Mouse (Mus musculus) heart, embryonic 16.5 days (tissue): ENCODE measurements at regions not wholly inside any gene's neighbourhood (a gene's known extent, or its start where the extent isn't known, plus 50 kb on each side); places are given as distances from the start of the nearest gene placed in this dataset.

Experiments used
- ATAC-seq: fragments of 200-750 bp; cut with Nextera tagmentation; replicated peaks from 2 replicates; pipeline ENCODE4 v1.8.0; 2017; ENCODE audit warnings: moderate number of reproducible peaks; ENCODE audit not compliant: insufficient read depth, low FRiP score; ENCODE audit errors: extremely low read depth
- H3K27ac ChIP-seq: fragments of 300-500 bp; sonication (generic); 2 replicates; pipeline ENCODE4 v1.5.1; 2014; ENCODE audit warnings: mild to moderate bottlenecking, low read length, control low read depth, moderate library complexity
- H3K27me3 ChIP-seq: fragments of 300-500 bp; sonication (generic); 2 replicates; pipeline ENCODE4 v1.6.1; 2014; ENCODE audit warnings: low read length, mixed read lengths; ENCODE audit not compliant: control insufficient read depth, insufficient read depth
- H3K36me3 ChIP-seq: fragments of 300-500 bp; sonication (generic); 2 replicates; pipeline ENCODE4 v1.6.1; 2014; ENCODE audit not compliant: control insufficient read depth, insufficient read depth
- H3K4me1 ChIP-seq: fragments of 300-500 bp; sonication (generic); 2 replicates; pipeline ENCODE4 v1.6.1; 2014; ENCODE audit warnings: low read length, mixed read lengths; ENCODE audit not compliant: control insufficient read depth, insufficient read depth
- H3K4me2 ChIP-seq: fragments of 300-500 bp; sonication (generic); 2 replicates; pipeline ENCODE4 v1.6.1; 2014; ENCODE audit warnings: low read depth, mild to moderate bottlenecking, control low read depth, low read length
- H3K4me3 ChIP-seq: fragments of 300-500 bp; sonication (generic); 2 replicates; pipeline ENCODE4 v1.5.1; 2014; ENCODE audit warnings: mild to moderate bottlenecking, control low read depth, low read length
- H3K9ac ChIP-seq: fragments of 300-500 bp; sonication (generic); 2 replicates; pipeline ENCODE4 v1.6.1; 2014; ENCODE audit warnings: low read length, control low read depth
- H3K9me3 ChIP-seq: fragments of 300-500 bp; sonication (generic); replicated peaks from 2 replicates; pipeline ENCODE4 v1.6.1; 2016; ENCODE audit warnings: low read length; ENCODE audit not compliant: control insufficient read depth
- WGBS: fragments of 180-500 bp; shearing (Covaris S2); extraction: QIAGEN DNeasy Blood & Tissue Kit; methylation state at CpG from one replicate; pipeline ENCODE4 v1.1.7; 2014; 5-methylcytosine and 5-hydroxymethylcytosine counted together

DNA sequence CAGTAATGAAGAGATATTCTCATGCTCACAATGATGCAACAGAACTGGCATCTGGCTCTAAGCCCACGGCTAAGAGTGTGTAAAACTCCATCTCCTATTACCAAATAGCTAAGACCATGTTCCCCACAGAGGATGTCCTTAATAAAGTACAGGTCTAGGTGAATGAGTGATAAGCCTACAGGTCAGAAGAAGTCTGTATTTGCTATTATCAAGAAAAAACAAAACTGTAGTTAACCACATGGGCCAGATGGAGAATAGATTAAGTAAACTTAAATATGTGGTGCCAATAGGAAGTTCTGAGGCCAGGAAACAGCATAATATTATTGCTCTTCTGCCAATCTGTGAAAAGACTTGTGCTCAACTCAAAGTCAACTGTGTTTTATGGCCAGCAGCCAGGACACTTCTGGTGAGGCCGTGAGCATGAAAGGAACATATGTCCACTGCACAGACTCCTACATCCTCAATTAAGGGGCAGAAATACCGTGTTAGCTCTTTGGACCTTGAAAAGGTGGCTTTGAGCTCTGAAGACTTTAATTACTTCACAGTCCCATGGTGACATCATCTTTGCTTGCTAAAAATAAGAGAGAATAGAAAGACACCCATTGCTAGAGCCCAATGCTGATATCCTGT lies 549.1 kb upstream of the Dmac1 start:
- H3K4me1 ChIP-seq: no peaks in the 10 kb centered on the region
- 56% methylated on average over 3 of the region's 3 CpGs for WGBS
- H3K4me3 ChIP-seq: no peak overlapping the region
- H3K27ac ChIP-seq: no peak overlapping the region
- H3K36me3 ChIP-seq: no peaks in the 10 kb centered on the region
- H3K4me2 ChIP-seq: no peak overlapping the region
- no peaks in the 10 kb centered on the region for H3K9me3 ChIP-seq
- ATAC-seq: no peak
- no peaks in the 10 kb centered on the region for H3K27me3 ChIP-seq
- no peak overlapping the region for H3K9ac ChIP-seq

GRCm38 (mm10) chr4:75819193-75819603 lies 541.1 kb upstream of the Dmac1 start:
- no peaks in the 10 kb centered on the region for H3K4me1 ChIP-seq
- 43% methylated on average over 2 of the region's 2 CpGs for WGBS
- no peaks in the 10 kb centered on the region for H3K36me3 ChIP-seq
- no peak overlapping the region for H3K9ac ChIP-seq
- H3K27me3 ChIP-seq: no peaks in the 10 kb centered on the region
- no peak for ATAC-seq
- no peaks in the 10 kb centered on the region for H3K9me3 ChIP-seq
- H3K4me3 ChIP-seq: no peak overlapping the region
- H3K27ac ChIP-seq: no peak overlapping the region
- H3K4me2 ChIP-seq: no peak overlapping the region

DNA sequence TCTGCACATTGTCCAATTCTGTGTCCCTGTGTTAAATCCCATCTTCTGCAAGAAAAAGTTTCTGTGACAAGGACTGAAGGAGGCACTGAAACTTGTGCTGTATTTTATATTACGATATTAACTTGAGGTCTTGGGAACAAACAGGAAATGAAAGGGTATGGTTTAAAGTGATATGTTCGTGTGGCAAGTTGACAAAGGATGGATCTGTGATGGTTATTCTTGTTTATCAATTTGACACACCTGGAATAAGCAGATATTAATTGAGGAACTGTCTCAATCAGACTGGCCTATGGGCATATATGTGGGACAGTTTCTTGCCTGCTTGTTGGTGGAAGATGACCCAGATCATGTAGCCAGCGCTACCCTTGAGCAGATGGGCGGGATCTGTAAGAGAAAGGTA lies 537.9 kb upstream of the Dmac1 start:
- H3K4me3 ChIP-seq: no peak overlapping the region
- H3K4me2 ChIP-seq: no peak overlapping the region
- H3K9me3 ChIP-seq: no peaks in the 10 kb centered on the region
- ATAC-seq: no peak
- no peaks in the 10 kb centered on the region for H3K4me1 ChIP-seq
- H3K27me3 ChIP-seq: no peaks in the 10 kb centered on the region
- no peak overlapping the region for H3K27ac ChIP-seq
- no peak overlapping the region for H3K9ac ChIP-seq
- 83% methylated on average over 4 of the region's 4 CpGs for WGBS
- H3K36me3 ChIP-seq: no peaks in the 10 kb centered on the region

GRCm38 (mm10) chr4:75812266-75812665 lies 534.2 kb upstream of the Dmac1 start:
- ATAC-seq: no peak
- H3K27ac ChIP-seq: no peak overlapping the region
- no peaks in the 10 kb centered on the region for H3K9me3 ChIP-seq
- no peak overlapping the region for H3K9ac ChIP-seq
- H3K36me3 ChIP-seq: no peaks in the 10 kb centered on the region
- H3K4me1 ChIP-seq: no peaks in the 10 kb centered on the region
- H3K27me3 ChIP-seq: no peaks in the 10 kb centered on the region
- no peak overlapping the region for H3K4me3 ChIP-seq
- 80% methylated on average over 2 of the region's 2 CpGs for WGBS
- H3K4me2 ChIP-seq: no peak overlapping the region

- ATAC-seq: no peak
- 51% methylated on average over 4 of the region's 4 CpGs for WGBS
Measured at GRCm38 (mm10) chr4:75801870-75802269, 523.8 kb upstream of the Dmac1 start.

GRCm38 (mm10) chr4:75801156-75801555 lies 523.1 kb upstream of the Dmac1 start:
- Histone ChIP-seq H3K4me3 (no peak overlapping the region), H3K4me2 (no peak overlapping the region), H3K4me1 (no peaks in the 10 kb centered on the region), H3K9me3 (no peaks in the 10 kb centered on the region), H3K36me3 (no peaks in the 10 kb centered on the region), H3K9ac (no peak overlapping the region), H3K27ac (no peak overlapping the region), H3K27me3 (no peaks in the 10 kb centered on the region)
- WGBS: 80% methylated on average over 4 of the region's 4 CpGs
- no peak for ATAC-seq

More at GRCm38 (mm10) chr4:75801870-75802269, 523.8 kb upstream of the Dmac1 start:
- H3K36me3 ChIP-seq: no peaks in the 10 kb centered on the region
- H3K4me1 ChIP-seq: no peaks in the 10 kb centered on the region
- no peak overlapping the region for H3K27ac ChIP-seq
- H3K27me3 ChIP-seq: no peaks in the 10 kb centered on the region
- H3K4me3 ChIP-seq: no peak overlapping the region
- no peak overlapping the region for H3K4me2 ChIP-seq
- H3K9me3 ChIP-seq: no peaks in the 10 kb centered on the region
- H3K9ac ChIP-seq: no peak overlapping the region

DNA sequence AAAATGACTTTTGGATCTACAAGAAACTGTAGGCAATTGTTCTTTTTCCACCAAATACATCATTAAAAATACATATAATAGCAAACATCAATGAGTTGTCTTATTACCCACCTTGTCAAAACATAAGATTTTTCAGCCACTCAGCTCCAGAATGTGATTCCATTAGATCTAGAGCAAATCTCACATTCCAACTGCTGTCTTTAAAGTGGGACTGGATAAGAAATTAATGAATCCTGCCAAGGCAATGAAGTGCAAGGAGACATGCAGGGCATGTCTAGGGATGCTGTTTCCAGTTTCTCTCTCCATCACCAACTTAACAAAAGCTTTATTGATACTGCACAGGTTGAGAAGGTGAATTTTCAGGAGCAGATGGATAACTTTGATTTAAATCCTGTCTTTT lies 513.7 kb upstream of the Dmac1 start:
- H3K36me3 ChIP-seq: no peaks in the 10 kb centered on the region
- ATAC-seq: no peak
- H3K9ac ChIP-seq: no peak overlapping the region
- no peak overlapping the region for H3K4me3 ChIP-seq
- H3K27me3 ChIP-seq: no peaks in the 10 kb centered on the region
- H3K4me1 ChIP-seq: no peaks in the 10 kb centered on the region
- H3K4me2 ChIP-seq: no peak overlapping the region
- no peaks in the 10 kb centered on the region for H3K9me3 ChIP-seq
- H3K27ac ChIP-seq: no peak overlapping the region

GRCm38 (mm10) chr4:75790920-75791589 lies 513.0 kb upstream of the Dmac1 start:
- Histone ChIP-seq H3K4me2 (no peak overlapping the region), H3K36me3 (no peaks in the 10 kb centered on the region), H3K9me3 (no peaks in the 10 kb centered on the region), H3K27ac (no peak overlapping the region), H3K4me1 (no peaks in the 10 kb centered on the region), H3K27me3 (no peaks in the 10 kb centered on the region), H3K4me3 (no peak overlapping the region), H3K9ac (no peak overlapping the region)
- WGBS: 73% methylated on average over 1 of the region's 1 CpGs
- no peak for ATAC-seq

DNA sequence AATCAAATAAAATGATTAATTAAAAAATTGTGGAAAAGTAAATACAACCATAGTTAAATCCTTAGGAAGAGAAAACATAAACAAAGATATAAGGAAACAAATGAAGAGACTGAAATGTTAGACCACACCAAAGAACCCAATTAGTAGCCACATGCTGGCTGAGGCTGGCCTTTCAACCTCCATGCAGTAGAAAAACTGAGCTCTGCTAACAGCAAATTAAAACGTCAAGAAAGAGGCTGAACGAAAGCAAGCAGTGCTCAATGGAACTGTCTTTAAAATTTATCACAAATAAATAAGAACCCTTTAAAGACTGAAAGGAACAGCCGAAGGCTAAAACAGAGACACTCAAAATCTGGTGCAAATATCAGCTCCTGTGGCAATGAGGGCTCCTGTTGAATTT lies 509.3 kb upstream of the Dmac1 start:
- H3K9me3 ChIP-seq: no peaks in the 10 kb centered on the region
- no peaks in the 10 kb centered on the region for H3K4me1 ChIP-seq
- no peak overlapping the region for H3K4me2 ChIP-seq
- no peak for ATAC-seq
- H3K36me3 ChIP-seq: no peaks in the 10 kb centered on the region
- H3K27ac ChIP-seq: no peak overlapping the region
- H3K27me3 ChIP-seq: no peaks in the 10 kb centered on the region
- H3K9ac ChIP-seq: no peak overlapping the region
- WGBS: 61% methylated on average over 3 of the region's 3 CpGs
- H3K4me3 ChIP-seq: no peak overlapping the region
